Mouse (Mus musculus) left cerebral cortex, postnatal 25 days (tissue): Measurements from ENCODE around the gene Cacng4. TPM values are rescaled to one million over a fixed set of nuclear protein-coding genes. Genes with fewer than 3 reads are reported as not detected.

Experiments
- DNase-seq, 2 experiments: peaks; one replicate each; pipeline ENCODE4 v3.0.0; 2022; ENCODE audit warnings: low spot score in 2 of 2, mixed read lengths in 1 of 2
- intact Hi-C: fragments of 180-260 bp; cut with DNase I; formaldehyde crosslinking; loops from one replicate; pipeline ENCODE4 v1.15.1; 2025
- total RNA-seq, 2 experiments: library from RNA; stranded (reverse); gene quantifications; 2 replicates each; pipeline ENCODE4 v1.2.3; 2021

Gene Cacng4
- total RNA-seq, 2 experiments from 2014 or later = 33.5 to 47.4 TPM

GRCm38 (mm10) chr11:107778859-107779258 is 15.5 kb downstream of the Cacng4 start:
- intact Hi-C loops = no loop called here
- peak in 1 of 2 experiments; percentile 54 for DNase-seq

GRCm38 (mm10) chr11:107777487-107777886 is 16.9 kb downstream of the Cacng4 start:
- DNase-seq = no peak
- intact Hi-C loops = no loop called here

DNA sequence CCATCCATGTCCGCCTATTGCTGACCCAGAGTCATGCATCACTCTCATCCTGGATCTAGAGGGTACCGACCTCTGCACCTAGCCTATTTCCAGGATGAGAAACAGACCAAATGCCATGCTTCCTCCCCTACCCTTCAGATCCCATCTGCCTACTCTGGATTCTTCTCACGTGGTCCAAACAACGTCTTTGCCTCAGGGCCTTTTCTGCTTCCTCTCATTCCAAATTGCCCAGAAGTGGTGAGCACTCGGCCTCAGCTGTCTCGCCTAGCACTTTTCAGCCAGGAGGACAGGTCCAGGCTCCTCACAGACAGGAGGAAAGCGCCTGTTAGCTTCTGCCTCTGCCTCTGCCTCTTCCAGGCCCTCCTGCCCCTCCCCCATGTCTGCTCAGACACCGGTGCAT is 21.0 kb downstream of the Cacng4 start:
- intact Hi-C loops = no loop called here
- no peak for DNase-seq

GRCm38 (mm10) chr11:107772002-107772401 is 22.4 kb downstream of the Cacng4 start:
- intact Hi-C loops = no loop called here
- DNase-seq = no peak

- intact Hi-C loops = no loop called here
- DNase-seq = no peak
Observed at GRCm38 (mm10) chr11:107768361-107768760, 26.0 kb downstream of the Cacng4 start.

DNA sequence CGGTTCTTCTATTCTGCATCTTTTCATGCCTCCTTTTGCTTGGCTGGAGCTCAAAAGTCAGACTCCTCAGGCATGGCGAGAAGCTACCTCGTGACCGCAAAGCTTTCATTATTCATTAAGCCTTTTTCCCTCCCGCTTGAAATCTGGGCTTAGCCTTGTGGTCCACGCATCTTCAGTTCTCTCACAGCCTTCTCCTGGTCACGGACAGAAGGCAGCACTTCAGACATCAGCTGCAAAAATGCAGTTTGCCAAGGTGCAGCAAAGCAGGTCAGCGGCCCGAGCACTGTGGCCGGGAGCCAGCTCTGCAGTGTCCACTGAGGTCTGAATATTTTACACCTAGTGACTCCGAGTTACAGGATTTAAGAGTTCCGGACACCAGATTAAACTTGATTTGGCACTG is 27.4 kb downstream of the Cacng4 start:
- intact Hi-C loops = no loop called here
- DNase-seq = no peak

- no peak for DNase-seq
- intact Hi-C loops = no loop called here
Observed at GRCm38 (mm10) chr11:107762688-107763460, 31.5 kb downstream of the Cacng4 start.

GRCm38 (mm10) chr11:107761790-107762500 is 32.4 kb downstream of the Cacng4 start:
- no peak for DNase-seq
- intact Hi-C loops = no loop called here

DNA sequence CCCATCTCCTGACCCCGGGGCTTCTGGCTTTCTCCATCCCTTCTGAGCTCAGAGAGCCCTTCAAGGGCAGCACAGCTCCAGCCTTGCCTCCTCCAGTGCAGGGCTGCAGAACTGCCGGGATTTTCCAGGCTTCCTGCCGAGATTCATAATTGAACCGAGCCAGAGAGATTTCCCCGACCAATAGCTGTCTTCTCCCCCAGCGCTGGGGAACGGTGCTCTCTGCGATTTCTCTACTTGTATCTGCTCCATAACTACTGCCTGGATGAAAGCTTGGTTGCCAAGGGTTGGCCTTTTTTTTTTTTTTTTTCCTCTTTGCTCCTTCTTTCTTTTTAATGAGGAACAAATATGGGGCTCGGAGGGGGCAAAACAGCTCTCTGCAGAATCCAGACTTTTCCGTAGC is 34.4 kb downstream of the Cacng4 start:
- peak in 1 of 2 experiments; percentile 43 for DNase-seq

DNA sequence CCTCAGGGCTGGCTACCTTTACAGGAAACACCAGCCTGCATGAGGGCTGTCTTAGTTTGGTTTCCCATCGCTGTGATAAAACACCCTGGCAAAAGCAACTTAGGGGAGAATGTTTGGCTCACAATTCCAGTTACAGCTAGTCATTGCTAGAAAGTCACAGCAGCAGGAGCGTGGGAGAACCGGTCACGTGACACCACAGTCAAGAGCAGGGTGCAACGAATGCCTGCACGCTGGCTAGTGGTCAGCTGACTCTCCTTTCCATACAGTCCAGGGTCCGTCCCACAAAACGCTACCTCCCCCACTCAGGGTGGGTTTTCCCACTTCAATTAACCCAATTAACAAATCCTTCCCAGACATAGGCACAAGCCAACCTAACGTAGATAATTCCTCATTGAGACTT is 34.8 kb downstream of the Cacng4 start:
- DNase-seq = peak in 1 of 2 experiments; percentile 59
- intact Hi-C loops = no loop called here

More for the DNA sequence above, 34.4 kb downstream of the Cacng4 start:
- intact Hi-C loops = no loop called here

DNA sequence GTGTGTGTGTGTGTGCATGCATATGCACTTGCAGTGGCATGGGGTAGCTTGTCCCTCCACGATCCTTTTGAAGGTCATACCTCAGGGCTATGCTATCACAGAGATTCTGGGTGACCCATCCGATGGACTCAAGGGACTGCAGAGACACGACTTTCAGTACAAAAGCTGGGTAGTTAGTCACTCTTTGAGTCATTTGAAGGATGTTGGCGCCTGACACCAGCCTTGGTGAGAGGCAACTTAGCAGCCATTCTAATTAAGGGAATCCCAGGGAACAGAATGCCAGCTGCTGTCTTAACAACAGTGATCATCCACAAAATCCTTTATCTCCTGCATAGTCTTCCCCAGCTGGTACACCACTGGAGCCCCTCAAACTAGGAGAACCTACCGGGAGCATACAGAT is 45.2 kb downstream of the Cacng4 start:
- intact Hi-C loops = no loop called here
- DNase-seq = peak in 1 of 2 experiments; percentile 50

- intact Hi-C loops = no loop called here
- DNase-seq = no peak
Observed at GRCm38 (mm10) chr11:107748243-107749035, 45.9 kb downstream of the Cacng4 start.

- intact Hi-C loops = no loop called here
- DNase-seq = no peak
Observed at GRCm38 (mm10) chr11:107743100-107743499, 51.3 kb downstream of the Cacng4 start.

- peak in 1 of 2 experiments; percentile 30 for DNase-seq
- intact Hi-C loops = no loop called here
Observed at GRCm38 (mm10) chr11:107738418-107739099, 55.8 kb downstream of the Cacng4 start.

- intact Hi-C loops = no loop called here
- DNase-seq = no peak
Observed at GRCm38 (mm10) chr11:107737886-107738285, 56.5 kb downstream of the Cacng4 start.

DNA sequence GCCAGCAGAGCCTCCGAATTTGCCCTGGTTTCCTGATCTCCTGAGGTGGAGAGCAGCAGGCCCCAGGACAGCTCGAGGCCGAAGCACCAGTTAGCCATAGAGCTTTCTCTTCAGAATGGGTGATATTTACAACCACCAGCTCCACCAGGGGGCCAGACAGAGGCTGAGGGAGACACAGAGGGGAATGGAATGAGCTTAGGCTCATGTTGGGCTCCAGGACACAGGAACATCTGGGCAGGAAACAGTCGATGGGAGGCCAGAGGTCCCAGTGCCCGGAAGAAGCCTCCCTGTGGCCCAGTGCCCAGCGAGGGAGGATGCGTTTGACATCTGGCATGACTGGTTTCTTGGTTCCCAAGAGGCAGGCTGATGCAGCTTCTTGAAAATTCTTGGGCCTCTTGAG is 60.2 kb downstream of the Cacng4 start:
- intact Hi-C loops = no loop called here
- DNase-seq = no peak

GRCm38 (mm10) chr11:107731498-107731897 is 62.9 kb downstream of the Cacng4 start:
- peak in 1 of 2 experiments; percentile 15 for DNase-seq
- intact Hi-C loops = no loop called here

DNA sequence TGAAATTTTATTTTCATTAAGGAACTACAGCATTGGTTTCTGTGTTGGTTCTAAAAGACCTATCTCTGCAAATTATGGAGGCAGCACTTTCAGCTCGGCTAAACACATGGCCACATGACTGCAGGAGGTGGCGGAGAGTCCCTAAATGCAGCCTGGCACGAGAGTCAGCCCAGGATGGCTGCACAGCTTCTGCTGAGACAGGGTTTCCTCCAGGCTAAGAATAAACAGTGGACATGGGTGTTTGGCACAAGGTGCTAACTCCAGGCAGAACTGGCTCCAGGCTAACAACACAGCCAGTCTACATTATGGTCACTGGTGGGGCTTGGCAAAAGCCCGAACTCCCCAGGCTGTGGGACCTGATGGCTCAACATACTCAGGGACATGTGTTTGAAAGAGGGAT is 63.4 kb downstream of the Cacng4 start:
- intact Hi-C loops = no loop called here

GRCm38 (mm10) chr11:107729141-107729540 is 65.2 kb downstream of the Cacng4 start:
- DNase-seq = no peak
- intact Hi-C loops = no loop called here

More for the DNA sequence above, 63.4 kb downstream of the Cacng4 start:
- peak; percentile 29 to 67 for DNase-seq
